Mouse (Mus musculus) spleen, adult 2 months (tissue): ENCODE measurements around the gene Slc16a11.

ENCODE experiments used
- CTCF ChIP-seq: fragments of 200-500 bp; IDR thresholded peaks from 2 replicates; pipeline ENCODE4 v1.5.1; 2011; ENCODE audit warnings: mild to moderate bottlenecking, inconsistent platforms; ENCODE audit not compliant: insufficient read depth, insufficient read length, insufficient replicate concordance; ENCODE audit errors: extremely low read depth
- POLR2A ChIP-seq: fragments of 200-500 bp; IDR thresholded peaks from 2 replicates; pipeline ENCODE4 v1.6.1; 2011; ENCODE audit warnings: low read depth, low read length, inconsistent platforms

DNA sequence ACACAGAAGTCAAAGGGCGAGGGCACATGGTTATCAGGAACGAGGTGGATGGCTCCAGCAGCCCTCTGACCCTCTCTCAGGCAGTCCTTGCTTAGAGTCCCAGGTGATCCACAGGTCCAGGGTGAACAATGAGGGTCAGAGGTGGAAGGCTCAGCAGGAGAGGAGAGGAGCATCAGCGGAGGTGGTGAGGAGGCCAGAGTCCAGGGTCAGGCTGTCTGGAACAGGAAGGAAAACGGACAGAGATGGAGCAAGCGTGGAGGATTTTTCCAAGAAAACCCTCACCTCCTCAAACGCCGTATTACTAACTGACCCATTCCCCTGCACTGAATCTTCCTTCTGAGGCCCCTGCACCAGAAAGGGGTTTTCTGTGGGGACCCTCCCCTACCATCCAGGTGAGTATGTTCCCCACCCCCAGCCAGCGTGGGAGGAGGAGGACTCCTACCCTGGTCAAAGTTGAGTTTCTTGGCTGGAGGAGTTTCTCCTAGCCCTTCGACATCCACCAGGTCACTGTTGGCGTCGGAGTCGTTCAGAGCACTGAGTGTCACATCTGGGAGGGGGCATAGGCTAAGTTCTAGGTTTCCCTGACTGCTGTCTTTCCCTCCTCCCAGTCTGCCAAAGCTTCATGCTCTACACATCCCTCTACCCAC, 22.8 kb downstream of the Slc16a11 start:
- TF ChIP-seq CTCF (no peak), POLR2A (no peak)
